Mouse (Mus musculus): ENCODE data around the gene Slc6a6. TPM values are rescaled to one million over a fixed set of nuclear protein-coding genes. Genes with fewer than 3 reads are reported as not detected.

Gene Slc6a6
- polyA plus RNA-seq, 1 experiment from 2014 or later = 66.8 TPM

GRCm38 (mm10) chr6:91741046-91741445 is 57.2 kb downstream of the Slc6a6 start:
- Histone ChIP-seq H3K4me3 (ENCODE audit: control insufficient read depth in 1 of 2, insufficient read depth in 1 of 2, low read depth in 1 of 2, low read length in 2 of 2) (no peak overlapping the region), H3K4me2 (ENCODE audit: low read length) (no peak overlapping the region), H3K4me1 (ENCODE audit: control insufficient read depth in 2 of 2, insufficient read depth in 2 of 2, low read length in 2 of 2) (peaks cover 2 to 13% of the 10 kb centered on the region in 2 experiments; a peak in 2 of 4 replicates), H3K9me3 (ENCODE audit: control insufficient read depth, low read length) (no peaks in the 10 kb centered on the region), H3K36me3 (ENCODE audit: control insufficient read depth, insufficient read depth, low read length) (peaks cover 90% of the 10 kb centered on the region), H3K9ac (ENCODE audit: low read length) (no peak overlapping the region), H3K27ac (replicated peaks in 1 of 2; ENCODE audit: control insufficient read depth in 1 of 2, insufficient read depth in 1 of 2, low read depth in 2 of 2, low read length in 2 of 2) (no peak overlapping the region), H3K27me3 (ENCODE audit: control insufficient read depth, insufficient read depth, low read length) (0 out of 2 replicates have a peak, but pooled peaks cover 11% of the 10 kb centered on the region)
- ATAC-seq (ENCODE audit: insufficient number of reproducible peaks, insufficient read depth, low FRiP score, low read depth) = no peak
- 65% methylated on average over 11 of the region's 11 CpGs for WGBS

GRCm38 (mm10) chr6:91742466-91742865 is 58.6 kb downstream of the Slc6a6 start:
- H3K4me1 ChIP-seq (ENCODE audit: control insufficient read depth in 2 of 2, insufficient read depth in 2 of 2, low read length in 2 of 2) = peaks cover 2 to 3% of the 10 kb centered on the region in 2 experiments; a peak in 2 of 4 replicates
- no peak overlapping the region for H3K4me3 ChIP-seq (ENCODE audit: control insufficient read depth in 1 of 2, insufficient read depth in 1 of 2, low read depth in 1 of 2, low read length in 2 of 2)
- H3K9ac ChIP-seq (ENCODE audit: low read length) = no peak overlapping the region
- ATAC-seq (ENCODE audit: insufficient number of reproducible peaks, insufficient read depth, low FRiP score, low read depth) = no peak
- H3K27ac ChIP-seq (replicated peaks in 1 of 2; ENCODE audit: control insufficient read depth in 1 of 2, insufficient read depth in 1 of 2, low read depth in 2 of 2, low read length in 2 of 2) = no peak overlapping the region
- H3K27me3 ChIP-seq (ENCODE audit: control insufficient read depth, insufficient read depth, low read length) = 0 out of 2 replicates have a peak, but pooled peaks cover 8% of the 10 kb centered on the region
- H3K9me3 ChIP-seq (ENCODE audit: control insufficient read depth, low read length) = no peaks in the 10 kb centered on the region
- no peak overlapping the region for H3K4me2 ChIP-seq (ENCODE audit: low read length)
- H3K36me3 ChIP-seq (ENCODE audit: control insufficient read depth, insufficient read depth, low read length) = peaks cover 91% of the 10 kb centered on the region
- 78% methylated on average over 3 of the region's 3 CpGs for WGBS

GRCm38 (mm10) chr6:91742995-91743394 is 59.1 kb downstream of the Slc6a6 start:
- no peaks in the 10 kb centered on the region for H3K9me3 ChIP-seq (ENCODE audit: control insufficient read depth, low read length)
- no peak for ATAC-seq (ENCODE audit: insufficient number of reproducible peaks, insufficient read depth, low FRiP score, low read depth)
- H3K27me3 ChIP-seq (ENCODE audit: control insufficient read depth, insufficient read depth, low read length) = 0 out of 2 replicates have a peak, but pooled peaks cover 8% of the 10 kb centered on the region
- 86% methylated on average over 8 of the region's 8 CpGs for WGBS
- no peak overlapping the region for H3K4me3 ChIP-seq (ENCODE audit: control insufficient read depth in 1 of 2, insufficient read depth in 1 of 2, low read depth in 1 of 2, low read length in 2 of 2)
- no peak overlapping the region for H3K27ac ChIP-seq (replicated peaks in 1 of 2; ENCODE audit: control insufficient read depth in 1 of 2, insufficient read depth in 1 of 2, low read depth in 2 of 2, low read length in 2 of 2)
- no peak overlapping the region for H3K4me2 ChIP-seq (ENCODE audit: low read length)
- H3K4me1 ChIP-seq (ENCODE audit: control insufficient read depth in 2 of 2, insufficient read depth in 2 of 2, low read length in 2 of 2) = peaks cover 2 to 3% of the 10 kb centered on the region in 2 experiments; a peak in 2 of 4 replicates
- H3K9ac ChIP-seq (ENCODE audit: low read length) = no peak overlapping the region
- peaks cover 91% of the 10 kb centered on the region for H3K36me3 ChIP-seq (ENCODE audit: control insufficient read depth, insufficient read depth, low read length)

GRCm38 (mm10) chr6:91743886-91744285 is 60.0 kb downstream of the Slc6a6 start:
- ATAC-seq (ENCODE audit: insufficient number of reproducible peaks, insufficient read depth, low FRiP score, low read depth) = no peak
- H3K9me3 ChIP-seq (ENCODE audit: control insufficient read depth, low read length) = no peaks in the 10 kb centered on the region

GRCm38 (mm10) chr6:91745246-91745645 is 61.4 kb downstream of the Slc6a6 start:
- Histone ChIP-seq H3K9ac (ENCODE audit: low read length) (no peak overlapping the region), H3K27me3 (ENCODE audit: control insufficient read depth, insufficient read depth, low read length) (0 out of 2 replicates have a peak, but pooled peaks cover 1% of the 10 kb centered on the region), H3K36me3 (ENCODE audit: control insufficient read depth, insufficient read depth, low read length) (peaks cover 91% of the 10 kb centered on the region), H3K4me1 (ENCODE audit: control insufficient read depth in 2 of 2, insufficient read depth in 2 of 2, low read length in 2 of 2) (no peaks in the 10 kb centered on the region), H3K27ac (replicated peaks in 1 of 2; ENCODE audit: control insufficient read depth in 1 of 2, insufficient read depth in 1 of 2, low read depth in 2 of 2, low read length in 2 of 2) (no peak overlapping the region), H3K4me3 (ENCODE audit: control insufficient read depth in 1 of 2, insufficient read depth in 1 of 2, low read depth in 1 of 2, low read length in 2 of 2) (no peak overlapping the region), H3K9me3 (ENCODE audit: control insufficient read depth, low read length) (no peaks in the 10 kb centered on the region), H3K4me2 (ENCODE audit: low read length) (no peak overlapping the region)
- 84% methylated on average over 3 of the region's 3 CpGs for WGBS
- ATAC-seq (ENCODE audit: insufficient number of reproducible peaks, insufficient read depth, low FRiP score, low read depth) = no peak

More at GRCm38 (mm10) chr6:91743886-91744285, 60.0 kb downstream of the Slc6a6 start:
- no peak overlapping the region for H3K27ac ChIP-seq (replicated peaks in 1 of 2; ENCODE audit: control insufficient read depth in 1 of 2, insufficient read depth in 1 of 2, low read depth in 2 of 2, low read length in 2 of 2)
- H3K27me3 ChIP-seq (ENCODE audit: control insufficient read depth, insufficient read depth, low read length) = 0 out of 2 replicates have a peak, but pooled peaks cover 8% of the 10 kb centered on the region
- 58% methylated on average over 4 of the region's 4 CpGs for WGBS
- H3K9ac ChIP-seq (ENCODE audit: low read length) = no peak overlapping the region
- peaks cover 91% of the 10 kb centered on the region for H3K36me3 ChIP-seq (ENCODE audit: control insufficient read depth, insufficient read depth, low read length)
- H3K4me3 ChIP-seq (ENCODE audit: control insufficient read depth in 1 of 2, insufficient read depth in 1 of 2, low read depth in 1 of 2, low read length in 2 of 2) = no peak overlapping the region
- no peaks in the 10 kb centered on the region for H3K4me1 ChIP-seq (ENCODE audit: control insufficient read depth in 2 of 2, insufficient read depth in 2 of 2, low read length in 2 of 2)
- no peak overlapping the region for H3K4me2 ChIP-seq (ENCODE audit: low read length)

- Histone ChIP-seq H3K9ac (ENCODE audit: low read length) (no peak overlapping the region), H3K36me3 (ENCODE audit: control insufficient read depth, insufficient read depth, low read length) (peaks cover 91% of the 10 kb centered on the region)
Measured at GRCm38 (mm10) chr6:91745947-91746582, 62.2 kb downstream of the Slc6a6 start.

GRCm38 (mm10) chr6:91746776-91747175 is 62.9 kb downstream of the Slc6a6 start:
- Histone ChIP-seq H3K27me3 (ENCODE audit: control insufficient read depth, insufficient read depth, low read length) (no peaks in the 10 kb centered on the region), H3K4me3 (ENCODE audit: control insufficient read depth in 1 of 2, insufficient read depth in 1 of 2, low read depth in 1 of 2, low read length in 2 of 2) (no peak overlapping the region), H3K36me3 (ENCODE audit: control insufficient read depth, insufficient read depth, low read length) (peaks cover 91% of the 10 kb centered on the region), H3K9ac (ENCODE audit: low read length) (no peak overlapping the region), H3K4me1 (ENCODE audit: control insufficient read depth in 2 of 2, insufficient read depth in 2 of 2, low read length in 2 of 2) (no peaks in the 10 kb centered on the region), H3K4me2 (ENCODE audit: low read length) (no peak overlapping the region), H3K9me3 (ENCODE audit: control insufficient read depth, low read length) (no peaks in the 10 kb centered on the region), H3K27ac (replicated peaks in 1 of 2; ENCODE audit: control insufficient read depth in 1 of 2, insufficient read depth in 1 of 2, low read depth in 2 of 2, low read length in 2 of 2) (no peak overlapping the region)
- 91% methylated on average over 5 of the region's 5 CpGs for WGBS
- ATAC-seq (ENCODE audit: insufficient number of reproducible peaks, insufficient read depth, low FRiP score, low read depth) = no peak

More at GRCm38 (mm10) chr6:91745947-91746582, 62.2 kb downstream of the Slc6a6 start:
- H3K4me3 ChIP-seq (ENCODE audit: control insufficient read depth in 1 of 2, insufficient read depth in 1 of 2, low read depth in 1 of 2, low read length in 2 of 2) = no peak overlapping the region
- H3K4me2 ChIP-seq (ENCODE audit: low read length) = no peak overlapping the region
- H3K9me3 ChIP-seq (ENCODE audit: control insufficient read depth, low read length) = no peaks in the 10 kb centered on the region
- H3K27ac ChIP-seq (replicated peaks in 1 of 2; ENCODE audit: control insufficient read depth in 1 of 2, insufficient read depth in 1 of 2, low read depth in 2 of 2, low read length in 2 of 2) = no peak overlapping the region
- H3K4me1 ChIP-seq (ENCODE audit: control insufficient read depth in 2 of 2, insufficient read depth in 2 of 2, low read length in 2 of 2) = no peaks in the 10 kb centered on the region
- ATAC-seq (ENCODE audit: insufficient number of reproducible peaks, insufficient read depth, low FRiP score, low read depth) = no peak
- WGBS = 83% methylated on average over 7 of the region's 7 CpGs
- H3K27me3 ChIP-seq (ENCODE audit: control insufficient read depth, insufficient read depth, low read length) = no peaks in the 10 kb centered on the region
